Mouse (Mus musculus) ES-Bruce4 (cell line): ENCODE results near the gene Ghr. TPM values are rescaled to one million over a fixed set of nuclear protein-coding genes. Genes with fewer than 3 reads are reported as not detected.

ENCODE experiments used
- H3K27ac ChIP-seq: 2 replicates; pipeline ENCODE4 v1.5.1; 2012; ENCODE audit warnings: low read length, inconsistent platforms; ENCODE audit not compliant: insufficient read depth
- H3K27me3 ChIP-seq: 2 replicates; pipeline ENCODE4 v1.6.1; 2012; ENCODE audit warnings: mild to moderate bottlenecking, low read length, inconsistent platforms; ENCODE audit not compliant: control insufficient read depth, poor library complexity, insufficient read depth, severe bottlenecking
- H3K36me3 ChIP-seq: 2 replicates; pipeline ENCODE4 v1.6.1; 2012; ENCODE audit warnings: inconsistent platforms, mild to moderate bottlenecking, low read length, moderate library complexity; ENCODE audit not compliant: control insufficient read depth, poor library complexity, insufficient read depth, severe bottlenecking
- H3K4me1 ChIP-seq: one replicate; pipeline ENCODE4 v1.8.1; 2011; ENCODE audit warnings: low read length; ENCODE audit not compliant: control insufficient read depth, insufficient read depth
- H3K4me3 ChIP-seq: 2 replicates; pipeline ENCODE4 v1.5.1; 2011; ENCODE audit warnings: low read depth, mild to moderate bottlenecking, low read length
- H3K9ac ChIP-seq: 2 replicates; pipeline ENCODE4 v1.6.1; 2012; ENCODE audit warnings: low read depth, mild to moderate bottlenecking, inconsistent platforms; ENCODE audit not compliant: poor library complexity, severe bottlenecking
- H3K9me3 ChIP-seq: replicated peaks from 2 replicates; pipeline ENCODE4 v1.6.1; 2012; ENCODE audit warnings: mild to moderate bottlenecking, low read length, inconsistent platforms; ENCODE audit not compliant: control insufficient read depth, poor library complexity, insufficient read depth, severe bottlenecking
- CTCF ChIP-seq: IDR thresholded peaks from one replicate; pipeline ENCODE4 v1.8.1; 2011; ENCODE audit warnings: low read depth, low read length
- EP300 ChIP-seq: IDR thresholded peaks from 2 replicates; pipeline ENCODE4 v1.6.1; 2011; ENCODE audit warnings: low read depth, low read length; ENCODE audit not compliant: insufficient read depth
- POLR2A ChIP-seq: IDR thresholded peaks from one replicate; pipeline ENCODE4 v1.8.1; 2011; ENCODE audit warnings: low read length; ENCODE audit not compliant: insufficient read depth
- polyA plus RNA-seq: library from polyadenylated mRNA; stranded (reverse); fragments of >200 nt; gene quantifications from 2 replicates; pipeline ENCODE4 v1.2.4, GENCODE M21; 2011; ENCODE audit warnings: low read depth; ENCODE audit not compliant: missing spikeins, insufficient read depth, insufficient read length

Ghr gene
- polyA plus RNA-seq, 1 experiment: 40.5 TPM

GRCm38 (mm10) chr15:3297615-3298014 lies 285.7 kb downstream of the Ghr start:
- H3K27me3 ChIP-seq: no peaks in the 10 kb centered on the region
- no peaks in the 10 kb centered on the region for H3K4me1 ChIP-seq
- TF ChIP-seq CTCF (no peak), POLR2A (no peak), EP300 (no peak)
- H3K9ac ChIP-seq: no peak overlapping the region
- no peak overlapping the region for H3K27ac ChIP-seq
- H3K9me3 ChIP-seq: no peaks in the 10 kb centered on the region
- H3K4me3 ChIP-seq: no peak overlapping the region
- no peaks in the 10 kb centered on the region for H3K36me3 ChIP-seq

GRCm38 (mm10) chr15:3295986-3296385 lies 287.3 kb downstream of the Ghr start:
- no peaks in the 10 kb centered on the region for H3K9me3 ChIP-seq
- no peak overlapping the region for H3K9ac ChIP-seq
- no peaks in the 10 kb centered on the region for H3K4me1 ChIP-seq
- no peak overlapping the region for H3K27ac ChIP-seq
- TF ChIP-seq EP300 (no peak), CTCF (no peak), POLR2A (no peak)
- H3K36me3 ChIP-seq: no peaks in the 10 kb centered on the region
- no peaks in the 10 kb centered on the region for H3K27me3 ChIP-seq
- H3K4me3 ChIP-seq: no peak overlapping the region

DNA sequence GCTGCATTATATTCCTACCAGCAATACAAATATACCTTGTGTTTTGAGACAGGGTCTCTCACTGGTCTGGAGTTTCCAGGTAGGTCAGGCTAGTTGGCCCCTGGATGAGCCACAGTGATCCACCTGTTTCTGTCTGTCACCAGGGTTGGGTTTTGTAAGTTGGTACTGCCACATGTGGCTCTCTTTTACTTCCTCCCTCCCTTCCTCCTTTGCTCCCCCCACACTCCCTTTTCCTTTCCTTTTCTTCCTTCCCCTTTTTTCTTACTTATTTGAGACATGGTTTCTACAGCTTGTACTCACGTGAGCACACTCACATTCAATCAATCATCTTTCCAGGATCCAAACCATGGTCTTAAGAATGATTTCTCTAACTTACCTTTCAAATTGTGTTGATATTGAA lies 289.8 kb downstream of the Ghr start:
- no peaks in the 10 kb centered on the region for H3K4me1 ChIP-seq
- no peaks in the 10 kb centered on the region for H3K9me3 ChIP-seq
- H3K27me3 ChIP-seq: no peaks in the 10 kb centered on the region
- no peak overlapping the region for H3K9ac ChIP-seq
- no peaks in the 10 kb centered on the region for H3K36me3 ChIP-seq
- H3K4me3 ChIP-seq: no peak overlapping the region
- no peak overlapping the region for H3K27ac ChIP-seq
- TF ChIP-seq POLR2A (no peak), CTCF (no peak), EP300 (no peak)

DNA sequence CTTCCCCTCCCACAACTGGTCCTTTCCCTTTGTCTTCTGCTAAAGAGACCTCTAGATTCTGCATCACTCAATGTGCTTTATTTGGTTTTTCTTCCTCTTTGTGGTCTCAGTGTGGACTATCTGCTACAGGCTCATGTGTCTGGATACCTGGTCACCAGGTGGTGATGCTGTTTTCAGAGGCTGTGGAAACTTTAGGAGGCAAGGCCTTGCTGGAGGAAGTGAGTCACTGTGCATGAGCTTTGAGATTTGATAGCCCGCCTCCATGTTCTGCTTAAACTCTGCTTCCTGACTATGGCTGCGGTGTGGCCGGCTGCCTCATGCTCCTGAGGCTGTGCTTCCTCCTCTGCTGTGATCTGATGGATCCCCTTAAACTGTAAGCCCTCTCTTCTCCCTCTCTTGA lies 292.9 kb downstream of the Ghr start:
- H3K36me3 ChIP-seq: no peaks in the 10 kb centered on the region
- H3K27me3 ChIP-seq: no peaks in the 10 kb centered on the region
- TF ChIP-seq EP300 (no peak), CTCF (no peak), POLR2A (no peak)

GRCm38 (mm10) chr15:3286032-3286431 lies 297.3 kb downstream of the Ghr start:
- Histone ChIP-seq H3K27me3 (no peaks in the 10 kb centered on the region), H3K27ac (no peak overlapping the region), H3K4me3 (no peak overlapping the region), H3K36me3 (no peaks in the 10 kb centered on the region), H3K9me3 (no peaks in the 10 kb centered on the region), H3K9ac (no peak overlapping the region), H3K4me1 (no peaks in the 10 kb centered on the region)
- no peak for TF ChIP-seq CTCF
- TF ChIP-seq EP300: no peak

More for the DNA sequence above, 292.9 kb downstream of the Ghr start:
- Histone ChIP-seq H3K4me3 (no peak overlapping the region), H3K27ac (no peak overlapping the region), H3K4me1 (no peaks in the 10 kb centered on the region), H3K9me3 (no peaks in the 10 kb centered on the region), H3K9ac (no peak overlapping the region)

DNA sequence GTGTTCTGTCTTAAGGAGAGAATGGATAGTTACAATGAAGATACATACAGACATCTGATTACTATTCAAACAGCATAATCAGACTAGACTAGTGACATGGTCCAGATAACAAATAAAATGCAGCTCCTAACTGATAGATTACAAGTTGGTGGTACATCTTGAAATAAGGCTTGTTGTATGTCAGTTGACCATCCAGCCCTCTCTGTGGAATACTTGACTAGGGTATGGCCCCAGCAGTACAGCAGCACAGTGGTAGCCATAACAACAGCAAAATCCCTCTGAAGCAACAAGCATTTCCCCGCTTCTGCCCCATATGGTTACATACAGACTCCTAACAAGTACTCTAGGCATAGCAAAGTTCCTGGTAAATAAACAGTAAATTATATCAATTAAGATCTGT lies 301.6 kb downstream of the Ghr start:
- Histone ChIP-seq H3K27ac (no peak overlapping the region), H3K4me1 (no peaks in the 10 kb centered on the region), H3K4me3 (no peak overlapping the region)

More for the DNA sequence above, 301.6 kb downstream of the Ghr start:
- Histone ChIP-seq H3K36me3 (no peaks in the 10 kb centered on the region), H3K9me3 (no peaks in the 10 kb centered on the region), H3K27me3 (no peaks in the 10 kb centered on the region), H3K9ac (no peak overlapping the region)
- no peak for TF ChIP-seq CTCF
- no peak for TF ChIP-seq EP300
- no peak for TF ChIP-seq POLR2A
